Mouse (Mus musculus): Measurements from ENCODE around the gene Fbxw5. TPM values are rescaled to one million over a fixed set of nuclear protein-coding genes. Genes with fewer than 3 reads are reported as not detected.

Fbxw5 gene
- total RNA-seq, 2 experiments from 2014 or later, result 132 to 140 TPM

GRCm38 (mm10) chr2:25477967-25478675 is 22.4 kb upstream of the Fbxw5 start:
- DNase-seq (ENCODE audit: low spot score in 2 of 2), result no peak

GRCm38 (mm10) chr2:25479551-25480311 is 20.8 kb upstream of the Fbxw5 start:
- DNase-seq (ENCODE audit: low spot score in 2 of 2), result no peak

GRCm38 (mm10) chr2:25480541-25480940 is 20.0 kb upstream of the Fbxw5 start:
- no peak for DNase-seq (ENCODE audit: low spot score in 2 of 2)

GRCm38 (mm10) chr2:25482969-25483368 is 17.6 kb upstream of the Fbxw5 start:
- no peak for DNase-seq (ENCODE audit: low spot score in 2 of 2)

GRCm38 (mm10) chr2:25484901-25485647 is 15.5 kb upstream of the Fbxw5 start:
- no peak for DNase-seq (ENCODE audit: low spot score in 2 of 2)

- DNase-seq (ENCODE audit: low spot score in 2 of 2), result no peak
These were observed 12.4 kb upstream of the Fbxw5 start for GRCm38 (mm10) chr2:25487965-25488670.

GRCm38 (mm10) chr2:25488671-25489068 is 11.9 kb upstream of the Fbxw5 start:
- no peak for DNase-seq (ENCODE audit: low spot score in 2 of 2)

GRCm38 (mm10) chr2:25492988-25493387 is 7.6 kb upstream of the Fbxw5 start:
- DNase-seq (ENCODE audit: low spot score in 2 of 2), result no peak

- DNase-seq (ENCODE audit: low spot score in 2 of 2), result no peak
These were observed 7.0 kb upstream of the Fbxw5 start, which contains the start of gene Lcn12 for GRCm38 (mm10) chr2:25493476-25493961. Gene Lcn12 (minus strand): TSS chr2:25493911.

GRCm38 (mm10) chr2:25496462-25496861 is 4.1 kb upstream of the Fbxw5 start:
- no peak for DNase-seq (ENCODE audit: low spot score in 2 of 2)

GRCm38 (mm10) chr2:25497846-25498575 is 2.5 kb upstream of the Fbxw5 start:
- DNase-seq (ENCODE audit: low spot score in 2 of 2), result no peak

- DNase-seq (ENCODE audit: low spot score in 2 of 2), result no peak
These were observed 1.7 kb upstream of the Fbxw5 start for GRCm38 (mm10) chr2:25498622-25499478.

- DNase-seq (ENCODE audit: low spot score in 2 of 2), result no peak
These were observed 427 bp upstream of the Fbxw5 start for GRCm38 (mm10) chr2:25500071-25500575.

GRCm38 (mm10) chr2:25501593-25502486 is 1.3 kb downstream of the Fbxw5 start, which contains the start of gene C8g:
Gene C8g (minus strand): TSS chr2:25501719.
- DNase-seq (ENCODE audit: low spot score in 2 of 2), result no peak

- DNase-seq (ENCODE audit: low spot score in 2 of 2), result no peak
These were observed 2.2 kb downstream of the Fbxw5 start for GRCm38 (mm10) chr2:25502726-25503125.

- no peak for DNase-seq (ENCODE audit: low spot score in 2 of 2)
These were observed 4.0 kb downstream of the Fbxw5 start for GRCm38 (mm10) chr2:25504538-25504937.

- no peak for DNase-seq (ENCODE audit: low spot score in 2 of 2)
These were observed 4.5 kb downstream of the Fbxw5 start for GRCm38 (mm10) chr2:25505000-25505399.

- DNase-seq (ENCODE audit: low spot score in 2 of 2), result no peak
These were observed 5.3 kb downstream of the Fbxw5 start for GRCm38 (mm10) chr2:25505860-25506259.
